Mouse (Mus musculus): ENCODE results near the gene Mdga1.

- no peak for TF ChIP-seq POLR2A (IDR thresholded peaks at IDR 0.05; ENCODE audit: borderline replicate concordance, insufficient read depth, low read length)
- TF ChIP-seq CTCF (IDR thresholded peaks at IDR 0.05; ENCODE audit: borderline replicate concordance, insufficient read depth, low read depth, low read length), result no peak
Measured at GRCm38 (mm10) chr17:29965506-29965905, 4.4 kb downstream of the Mdga1 start.
